Mouse (Mus musculus) stomach, postnatal 0 days (tissue): ENCODE results near the gene Siglecf.

Experiments
- CTCF ChIP-seq: IDR thresholded peaks from 2 replicates; pipeline ENCODE4 v1.5.1; 2016; ENCODE audit warnings: antibody characterized with exemption, low read depth, mild to moderate bottlenecking, moderate library complexity
- EP300 ChIP-seq: optimal IDR thresholded peaks from 2 replicates; pipeline ENCODE3; 2016; ENCODE audit warnings: antibody characterized with exemption

- TF ChIP-seq CTCF (no peak), EP300 (no peak)
Measured at GRCm38 (mm10) chr7:43343191-43343590, 8.0 kb upstream of the Siglecf start.
